Mouse (Mus musculus) MN1 (cell line): ENCODE data around the gene Inha.

Experiments used
- DNase-seq: peaks from one replicate; pipeline ENCODE4 v3.0.0-alpha.2; 2016; ENCODE audit warnings: low spot score

Gene Inha

GRCm38 (mm10) chr1:75490785-75491551 lies 15.9 kb upstream of the Inha start:
- DNase-seq, result no peak

- DNase-seq, result no peak
Measured at GRCm38 (mm10) chr1:75492579-75493170, 14.2 kb upstream of the Inha start.

GRCm38 (mm10) chr1:75494878-75495548 lies 11.9 kb upstream of the Inha start:
- peak; percentile 59 for DNase-seq

- DNase-seq, result no peak
Measured at GRCm38 (mm10) chr1:75498897-75499296, 8.0 kb upstream of the Inha start.

- DNase-seq, result no peak
Measured at GRCm38 (mm10) chr1:75499441-75499840, 7.4 kb upstream of the Inha start.

- DNase-seq, result no peak
Measured at GRCm38 (mm10) chr1:75501905-75502304, 5.0 kb upstream of the Inha start.

GRCm38 (mm10) chr1:75502945-75503650 lies 3.8 kb upstream of the Inha start:
- no peak for DNase-seq

- no peak for DNase-seq
Measured at GRCm38 (mm10) chr1:75503651-75503980, 3.3 kb upstream of the Inha start.

GRCm38 (mm10) chr1:75504256-75505045 lies 2.4 kb upstream of the Inha start:
- DNase-seq, result no peak

GRCm38 (mm10) chr1:75505159-75505955 lies 1.5 kb upstream of the Inha start:
- peak; percentile 75 for DNase-seq

- DNase-seq, result peak; percentile 76
Measured at GRCm38 (mm10) chr1:75505956-75506831, 683 bp upstream of the Inha start, which contains the start of gene Obsl1. Obsl1 (minus strand) TSS chr1:75506452.

- DNase-seq, result no peak
Measured at GRCm38 (mm10) chr1:75509586-75509985, 2.7 kb downstream of the Inha start.

- DNase-seq, result no peak
Measured at GRCm38 (mm10) chr1:75510154-75510553, 3.3 kb downstream of the Inha start.

GRCm38 (mm10) chr1:75511437-75512210 lies 4.7 kb downstream of the Inha start:
- no peak for DNase-seq

GRCm38 (mm10) chr1:75512550-75512949 lies 5.7 kb downstream of the Inha start:
- DNase-seq, result no peak

- no peak for DNase-seq
Measured at GRCm38 (mm10) chr1:75516703-75517380, 10.0 kb downstream of the Inha start.

GRCm38 (mm10) chr1:75517984-75518383 lies 11.1 kb downstream of the Inha start:
- no peak for DNase-seq

GRCm38 (mm10) chr1:75518427-75518826 lies 11.6 kb downstream of the Inha start:
- no peak for DNase-seq

- peak; percentile 29 for DNase-seq
Measured at GRCm38 (mm10) chr1:75519576-75519975, 12.7 kb downstream of the Inha start.
